Mouse (Mus musculus) olfactory bulb, adult 2 months (tissue): Measurements from ENCODE around the gene Abcc3.

ENCODE experiments used
- CTCF ChIP-seq: fragments of 200-500 bp; IDR thresholded peaks from 2 replicates; pipeline ENCODE4 v1.5.1; 2012; ENCODE audit warnings: low read depth, mild to moderate bottlenecking, low read length, moderate library complexity; ENCODE audit not compliant: insufficient read depth
- POLR2A ChIP-seq: fragments of 200-500 bp; IDR thresholded peaks from 2 replicates; pipeline ENCODE4 v1.6.1; 2012; ENCODE audit warnings: mild to moderate bottlenecking, low read depth, low read length, moderate library complexity; ENCODE audit not compliant: insufficient read depth

DNA sequence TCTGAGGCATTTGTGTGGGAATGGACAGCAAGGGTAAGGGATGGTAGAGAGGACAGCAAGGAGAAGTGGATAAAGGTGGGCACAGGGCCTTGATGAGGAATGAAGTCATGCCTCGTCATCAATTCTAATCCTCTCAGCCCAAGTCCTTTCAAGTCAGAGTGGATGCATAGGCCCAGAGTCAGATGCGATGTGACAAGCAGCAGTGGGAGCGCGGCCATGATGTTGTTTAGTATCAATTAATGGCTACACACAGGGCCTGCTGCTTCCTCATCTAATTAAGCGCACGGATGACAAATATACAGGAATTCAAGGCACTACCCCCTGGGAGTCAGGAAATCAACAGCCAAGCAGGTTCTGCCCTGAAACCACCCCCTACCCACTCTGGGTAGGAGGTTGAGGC lies 47.6 kb upstream of the Abcc3 start:
- TF ChIP-seq CTCF = no peak
- TF ChIP-seq POLR2A = no peak
